Mouse (Mus musculus): ENCODE data around the gene E2f7.

Gene E2f7

GRCm38 (mm10) chr10:110821139-110821538 is 75.9 kb downstream of the E2f7 start:
- in situ Hi-C loops (cut with MboI; ENCODE audit: low pct_unique_long_range_greater_than_20kb in 1 of 2, low sequenced_read_pairs in 2 of 2, unreplicated experiment in 1 of 2): no loop called here

- in situ Hi-C loops (cut with MboI; ENCODE audit: low pct_unique_long_range_greater_than_20kb in 1 of 2, low sequenced_read_pairs in 2 of 2, unreplicated experiment in 1 of 2): no loop called here
These were observed 76.5 kb downstream of the E2f7 start for GRCm38 (mm10) chr10:110821692-110822091.

GRCm38 (mm10) chr10:110832336-110832735 is 87.1 kb downstream of the E2f7 start:
- in situ Hi-C loops (cut with MboI; ENCODE audit: low pct_unique_long_range_greater_than_20kb in 1 of 2, low sequenced_read_pairs in 2 of 2, unreplicated experiment in 1 of 2): no loop called here

DNA sequence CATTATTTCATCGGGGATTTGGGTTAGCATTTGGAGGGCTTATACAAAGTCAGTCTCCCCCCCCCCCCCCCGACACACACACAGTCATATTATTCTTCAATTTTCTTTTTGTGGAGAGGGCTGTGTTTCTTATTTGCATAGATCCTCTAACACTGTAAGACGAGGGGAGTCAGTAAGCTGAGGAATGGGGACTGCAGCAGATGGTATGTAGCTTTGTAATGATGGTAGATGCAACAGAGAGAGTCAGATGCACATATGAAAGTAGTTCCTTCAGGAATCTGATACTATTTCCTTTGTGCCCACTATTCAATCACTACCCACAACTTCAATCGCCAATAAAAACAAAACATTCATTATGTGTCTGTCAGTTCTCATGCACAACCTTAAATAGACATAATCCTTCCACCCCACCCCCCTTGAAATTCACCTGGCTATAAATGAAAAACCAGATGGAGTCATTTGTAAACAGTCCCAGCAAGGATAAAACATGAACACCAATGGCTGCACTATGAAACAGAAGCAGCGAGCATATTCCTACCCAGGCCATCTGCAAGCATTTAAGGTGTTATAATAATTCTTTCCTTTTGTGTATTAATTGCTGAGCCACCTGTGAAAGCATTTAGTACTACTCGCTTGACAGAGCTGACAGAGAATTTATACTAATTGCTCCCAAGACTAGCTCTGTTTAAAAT is 90.0 kb downstream of the E2f7 start:
- in situ Hi-C loops (cut with MboI; ENCODE audit: low pct_unique_long_range_greater_than_20kb in 1 of 2, low sequenced_read_pairs in 2 of 2, unreplicated experiment in 1 of 2): no loop called here
